Mouse (Mus musculus): ENCODE measurements around the gene Map3k12. TPM values are rescaled to one million over a fixed set of nuclear protein-coding genes. Genes with fewer than 3 reads are reported as not detected.

Gene Map3k12
- polyA plus RNA-seq, 2 experiments, result 1.1 to 1.3 TPM

- peaks cover 2% of the 10 kb centered on the region; the same call in 1 of the 2 replicates for H3K36me3 ChIP-seq (replicated peaks; ENCODE audit: control insufficient read depth, insufficient read depth, low read depth)
- no peak overlapping the region for H3K4me2 ChIP-seq (ENCODE audit: low read depth)
- no peak overlapping the region for H3K27ac ChIP-seq
- ATAC-seq (ENCODE audit: insufficient read depth) (no peak), DNase-seq (ENCODE audit: low read depth in 3 of 3, low spot score in 3 of 3) (no peak)
- no peaks in the 10 kb centered on the region for H3K27me3 ChIP-seq (ENCODE audit: control insufficient read depth, insufficient read depth, low read length)
- no peak overlapping the region for H3K4me3 ChIP-seq (ENCODE audit: insufficient read depth in 1 of 2, low read depth in 2 of 2, low read length in 2 of 2)
- no peaks in the 10 kb centered on the region for H3K9me3 ChIP-seq (ENCODE audit: control insufficient read depth, low read length)
- 69% methylated on average over 1 of the region's 1 CpGs for WGBS (ENCODE audit: insufficient replicate concordance)
- H3K4me1 ChIP-seq (replicated peaks; ENCODE audit: control insufficient read depth in 2 of 2, insufficient read depth in 2 of 2, low read length in 1 of 2), result no peaks in the 10 kb centered on the region
- no peak for TF ChIP-seq EP300 (IDR thresholded peaks at IDR 0.05; ENCODE audit: low read depth)
- TF ChIP-seq CTCF (IDR thresholded peaks at IDR 0.05; ENCODE audit: low read depth), result no peak
- no peak overlapping the region for H3K9ac ChIP-seq (replicated peaks)
Observed at GRCm38 (mm10) chr15:102528396-102528795, 11.5 kb upstream of the Map3k12 start.

DNA sequence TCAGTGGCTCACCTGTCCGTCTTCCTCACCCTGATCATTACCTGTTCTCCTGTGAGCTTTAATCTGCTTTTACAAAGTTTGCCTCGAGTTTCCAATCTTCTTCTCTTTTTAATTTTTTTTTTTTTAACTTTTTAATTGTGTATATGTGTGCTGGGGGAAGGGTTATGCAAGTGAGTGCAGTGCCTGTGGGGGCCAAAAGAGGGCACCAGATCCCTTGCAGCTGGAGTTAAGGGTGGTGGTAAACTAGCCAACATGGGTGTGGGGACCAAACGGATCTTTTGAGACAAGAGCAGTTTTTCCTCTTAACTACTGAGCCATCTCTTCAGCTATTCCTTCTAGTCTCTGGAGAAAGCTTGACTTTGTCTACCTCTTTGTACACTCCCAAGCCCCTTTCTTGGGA lies 11.1 kb upstream of the Map3k12 start:
- no peaks in the 10 kb centered on the region; the same call in 1 of the 2 replicates for H3K36me3 ChIP-seq (replicated peaks; ENCODE audit: control insufficient read depth, insufficient read depth, low read depth)
- WGBS (ENCODE audit: insufficient replicate concordance), result 57% methylated on average over 3 of the region's 3 CpGs

DNA sequence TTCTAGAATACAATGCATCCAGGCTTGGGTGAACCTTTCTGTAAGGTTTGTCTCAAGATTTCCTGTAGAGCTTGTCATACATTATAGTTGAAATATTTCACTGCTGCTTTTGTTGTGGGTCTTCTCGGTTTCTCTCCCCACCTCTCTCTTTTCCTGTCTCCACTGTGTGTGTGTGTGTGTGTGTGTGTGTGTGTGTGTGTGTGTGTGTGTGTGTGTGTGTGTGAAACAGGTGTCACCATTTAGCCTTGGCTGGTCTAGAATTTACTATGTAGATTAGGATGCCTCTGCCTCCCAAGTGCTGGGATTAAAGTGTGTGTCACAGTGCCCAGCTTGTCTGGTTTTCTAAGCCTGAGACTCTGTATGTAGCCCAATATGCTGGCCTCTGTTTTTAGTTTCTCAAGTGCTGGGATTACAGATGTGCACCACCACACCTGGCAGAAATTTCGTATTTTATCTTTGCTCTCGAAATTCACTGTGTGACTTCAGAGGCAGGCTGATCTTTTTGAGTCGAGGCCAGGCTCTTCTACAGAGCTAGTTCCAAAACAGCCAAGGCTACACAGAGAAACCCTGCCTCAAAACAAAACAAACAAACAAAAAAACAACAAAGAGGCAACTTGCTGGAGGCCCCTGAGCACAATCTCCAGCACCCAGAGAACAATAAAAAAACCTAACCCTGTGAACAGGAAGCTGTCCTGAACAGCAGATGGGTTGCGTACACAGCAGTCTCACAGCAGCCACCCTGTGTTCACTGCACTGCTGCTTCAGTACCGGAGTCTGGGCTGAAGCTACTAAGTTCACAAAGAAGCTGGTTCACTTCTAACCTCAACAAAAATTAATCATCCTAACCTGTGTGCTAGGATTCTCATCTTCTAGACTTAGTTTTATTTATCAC lies 9.5 kb upstream of the Map3k12 start:
- WGBS (ENCODE audit: insufficient replicate concordance), result 67% methylated on average over 6 of the region's 6 CpGs
- Histone ChIP-seq H3K27me3 (ENCODE audit: control insufficient read depth, insufficient read depth, low read length) (no peaks in the 10 kb centered on the region), H3K9me3 (ENCODE audit: control insufficient read depth, low read length) (no peaks in the 10 kb centered on the region), H3K9ac (replicated peaks) (no peak overlapping the region), H3K4me1 (replicated peaks; ENCODE audit: control insufficient read depth in 2 of 2, insufficient read depth in 2 of 2, low read length in 1 of 2) (no peaks in the 10 kb centered on the region), H3K4me3 (ENCODE audit: insufficient read depth in 1 of 2, low read depth in 2 of 2, low read length in 2 of 2) (no peak overlapping the region), H3K27ac (no peak overlapping the region), H3K4me2 (ENCODE audit: low read depth) (no peak overlapping the region), H3K36me3 (replicated peaks; ENCODE audit: control insufficient read depth, insufficient read depth, low read depth) (no peaks in the 10 kb centered on the region; the same call in 1 of the 2 replicates)
- no peak for TF ChIP-seq CTCF (IDR thresholded peaks at IDR 0.05; ENCODE audit: low read depth)
- no peak for TF ChIP-seq EP300 (IDR thresholded peaks at IDR 0.05; ENCODE audit: low read depth)
- no peak for DNase-seq (ENCODE audit: low read depth in 3 of 3, low spot score in 3 of 3)
- no peak for ATAC-seq (ENCODE audit: insufficient read depth)

More for the DNA sequence above, 11.1 kb upstream of the Map3k12 start:
- no peak overlapping the region for H3K4me3 ChIP-seq (ENCODE audit: insufficient read depth in 1 of 2, low read depth in 2 of 2, low read length in 2 of 2)
- DNase-seq (ENCODE audit: low read depth in 3 of 3, low spot score in 3 of 3) (no peak), ATAC-seq (ENCODE audit: insufficient read depth) (no peak)
- no peak overlapping the region for H3K27ac ChIP-seq
- no peak overlapping the region for H3K4me2 ChIP-seq (ENCODE audit: low read depth)
- H3K4me1 ChIP-seq (replicated peaks; ENCODE audit: control insufficient read depth in 2 of 2, insufficient read depth in 2 of 2, low read length in 1 of 2), result no peaks in the 10 kb centered on the region
- H3K9ac ChIP-seq (replicated peaks), result no peak overlapping the region
- TF ChIP-seq EP300 (IDR thresholded peaks at IDR 0.05; ENCODE audit: low read depth) (no peak), CTCF (IDR thresholded peaks at IDR 0.05; ENCODE audit: low read depth) (peak; percentile 61)
- H3K27me3 ChIP-seq (ENCODE audit: control insufficient read depth, insufficient read depth, low read length), result no peaks in the 10 kb centered on the region
- H3K9me3 ChIP-seq (ENCODE audit: control insufficient read depth, low read length), result no peaks in the 10 kb centered on the region

- no peaks in the 10 kb centered on the region; a peak in 1 of 4 replicates for H3K4me1 ChIP-seq (replicated peaks; ENCODE audit: control insufficient read depth in 2 of 2, insufficient read depth in 2 of 2, low read length in 1 of 2)
- no peak within 1 kb of the TSS for H3K9ac ChIP-seq (replicated peaks)
- peak; percentile 97 for TF ChIP-seq CTCF (IDR thresholded peaks at IDR 0.05; ENCODE audit: low read depth)
- TF ChIP-seq EP300 (IDR thresholded peaks at IDR 0.05; ENCODE audit: low read depth), result no peak
- no peaks in the 10 kb centered on the region; the same call in 1 of the 2 replicates for H3K36me3 ChIP-seq (replicated peaks; ENCODE audit: control insufficient read depth, insufficient read depth, low read depth)
- no peak within 1 kb of the TSS for H3K4me2 ChIP-seq (ENCODE audit: low read depth)
- WGBS (ENCODE audit: insufficient replicate concordance), result 10% methylated on average over 3 of the region's 3 CpGs
- ATAC-seq (ENCODE audit: insufficient read depth), result peak; percentile 22; the same call in 1 of the 2 replicates
- no peak within 1 kb of the TSS for H3K27ac ChIP-seq
- no peak within 1 kb of the TSS for H3K4me3 ChIP-seq (ENCODE audit: insufficient read depth in 1 of 2, low read depth in 2 of 2, low read length in 2 of 2)
- DNase-seq (ENCODE audit: low read depth in 3 of 3, low spot score in 3 of 3), result peak; percentile 39 to 56 (median 55)
- no peaks in the 10 kb centered on the region for H3K27me3 ChIP-seq (ENCODE audit: control insufficient read depth, insufficient read depth, low read length)
- no peaks in the 10 kb centered on the region for H3K9me3 ChIP-seq (ENCODE audit: control insufficient read depth, low read length)
Observed at GRCm38 (mm10) chr15:102524892-102525485, 8.1 kb upstream of the Map3k12 start, which contains the start of gene Npff. Gene Npff (minus strand): TSS chr15:102524942.

DNA sequence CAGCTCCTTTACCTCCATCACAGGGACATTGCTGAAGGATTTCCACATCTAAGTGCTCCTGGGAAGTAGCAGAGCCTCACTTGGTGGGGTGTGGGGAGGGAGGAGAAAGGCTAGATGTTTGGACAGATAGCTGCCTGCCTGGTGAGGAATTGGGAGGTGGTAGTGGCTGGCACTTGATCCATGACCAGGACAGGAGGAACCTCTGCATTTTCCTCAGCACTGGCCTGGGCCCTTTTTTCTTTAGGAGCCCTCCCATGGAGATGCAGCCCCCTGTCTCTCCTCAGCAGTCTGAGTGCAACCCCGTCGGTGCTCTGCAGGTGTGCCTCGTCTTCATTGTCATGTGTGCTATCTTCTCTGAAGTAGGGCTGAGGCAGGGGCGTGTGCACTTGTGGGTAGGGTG lies 4.6 kb upstream of the Map3k12 start:
- Histone ChIP-seq H3K27me3 (ENCODE audit: control insufficient read depth, insufficient read depth, low read length) (no peaks in the 10 kb centered on the region), H3K9ac (replicated peaks) (no peak overlapping the region), H3K4me1 (replicated peaks; ENCODE audit: control insufficient read depth in 2 of 2, insufficient read depth in 2 of 2, low read length in 1 of 2) (peaks cover 8 to 9% of the 10 kb centered on the region in 2 experiments), H3K9me3 (ENCODE audit: control insufficient read depth, low read length) (no peaks in the 10 kb centered on the region), H3K4me2 (ENCODE audit: low read depth) (no peak overlapping the region), H3K27ac (no peak overlapping the region), H3K4me3 (ENCODE audit: insufficient read depth in 1 of 2, low read depth in 2 of 2, low read length in 2 of 2) (no peak overlapping the region), H3K36me3 (replicated peaks; ENCODE audit: control insufficient read depth, insufficient read depth, low read depth) (no peaks in the 10 kb centered on the region; the same call in 1 of the 2 replicates)
- DNase-seq (ENCODE audit: low read depth in 3 of 3, low spot score in 3 of 3) (no peak), ATAC-seq (ENCODE audit: insufficient read depth) (no peak)
- 62% methylated on average over 4 of the region's 4 CpGs for WGBS (ENCODE audit: insufficient replicate concordance)
- TF ChIP-seq EP300 (IDR thresholded peaks at IDR 0.05; ENCODE audit: low read depth) (no peak), CTCF (IDR thresholded peaks at IDR 0.05; ENCODE audit: low read depth) (no peak)

Measured in liver, embryonic 14.5 days (tissue).